Mouse (Mus musculus) ovary, postnatal 14 days (tissue): ENCODE results near the gene Dot1l.
"Not testable (repeated sequence)": the region's sequence is repeated elsewhere in the genome, so short reads cannot be mapped to it uniquely, and the experiment has no call there.

Experiments
- DNase-seq: peaks from one replicate; pipeline ENCODE4 v3.0.0; 2022; ENCODE audit warnings: low spot score

Gene Dot1l

DNA sequence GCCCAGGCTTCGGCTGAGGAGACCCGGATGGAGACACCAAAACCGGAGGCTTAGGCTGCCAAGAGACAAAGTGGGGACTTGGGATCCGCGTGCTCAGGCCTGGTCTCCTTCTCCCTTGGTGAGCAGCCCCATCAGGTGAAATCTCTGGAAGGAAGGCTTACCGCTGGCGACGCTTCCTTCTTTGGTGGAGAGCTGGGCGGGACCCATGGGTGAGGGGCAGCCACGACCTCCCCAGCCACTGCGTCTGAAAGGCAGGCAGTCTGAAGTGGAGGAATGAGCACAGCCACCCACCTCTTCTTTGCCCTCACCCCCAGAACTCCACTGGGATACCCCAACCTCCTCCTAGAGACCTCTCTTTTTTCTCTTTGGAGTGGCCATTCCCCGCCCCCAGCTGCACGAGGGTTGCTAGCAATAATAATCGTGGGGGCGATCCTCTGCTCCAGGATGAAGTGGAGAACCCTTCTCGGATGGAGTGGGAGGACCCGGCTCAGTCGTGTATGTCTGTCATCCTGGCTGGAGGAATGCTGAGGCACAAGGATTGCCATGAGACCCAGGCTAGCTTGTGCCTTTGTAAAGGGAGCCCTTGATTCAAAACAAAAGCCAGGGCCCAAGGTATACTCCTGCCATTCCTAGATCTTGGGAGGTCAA, 54.1 kb downstream of the Dot1l start:
- DNase-seq: no peak

DNA sequence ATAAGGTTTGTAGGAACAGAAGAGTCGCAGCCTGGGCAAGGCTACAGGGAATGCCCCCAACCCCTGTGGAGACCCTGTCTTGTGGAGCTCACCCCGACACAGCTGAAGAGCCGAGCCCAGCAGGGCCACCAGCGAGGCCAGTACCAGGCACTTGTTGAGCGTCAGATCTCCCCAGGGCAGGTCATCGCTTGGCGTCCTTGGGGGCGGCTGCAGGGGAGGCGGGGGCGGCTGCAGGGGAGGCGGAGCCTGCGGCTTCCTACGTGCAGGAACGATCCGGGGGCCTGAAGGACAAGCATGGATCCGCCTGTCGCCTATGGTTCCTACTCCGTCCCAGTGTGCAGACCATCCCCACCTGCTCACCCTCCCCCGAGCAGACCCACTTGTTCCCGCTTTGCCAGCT, 55.1 kb downstream of the Dot1l start:
- DNase-seq: no peak

DNA sequence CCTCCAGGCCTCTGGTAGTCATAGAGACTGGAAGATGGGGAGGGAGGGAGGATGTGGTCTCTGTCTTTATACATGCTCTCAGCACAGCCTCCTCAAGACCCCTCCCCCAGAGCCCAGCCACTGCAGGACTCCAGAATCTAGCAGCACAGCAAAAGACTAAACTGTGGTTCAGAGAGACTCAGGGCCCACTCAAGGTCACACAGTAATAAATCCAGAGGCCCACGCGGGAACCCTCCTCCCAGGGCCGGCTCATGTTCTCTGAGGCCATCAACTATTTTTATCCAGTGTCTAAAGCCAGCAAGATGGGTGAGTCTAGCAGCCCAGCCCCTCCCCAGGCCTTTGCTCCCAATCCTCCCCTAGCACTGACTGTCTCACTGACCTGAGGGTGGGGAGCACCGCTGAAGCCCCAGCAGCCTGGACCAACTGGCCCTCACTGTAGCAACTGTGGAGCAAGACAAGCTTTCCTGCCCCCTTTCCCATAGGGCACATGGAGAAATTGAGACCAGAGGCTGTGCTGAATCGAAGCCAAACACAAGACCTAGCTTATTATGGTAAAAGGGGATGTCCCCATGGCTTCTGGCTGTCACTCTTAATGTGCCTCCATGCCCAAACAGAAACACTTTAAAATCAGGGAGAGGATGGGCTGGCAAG, 57.5 kb downstream of the Dot1l start:
- DNase-seq: no peak

DNA sequence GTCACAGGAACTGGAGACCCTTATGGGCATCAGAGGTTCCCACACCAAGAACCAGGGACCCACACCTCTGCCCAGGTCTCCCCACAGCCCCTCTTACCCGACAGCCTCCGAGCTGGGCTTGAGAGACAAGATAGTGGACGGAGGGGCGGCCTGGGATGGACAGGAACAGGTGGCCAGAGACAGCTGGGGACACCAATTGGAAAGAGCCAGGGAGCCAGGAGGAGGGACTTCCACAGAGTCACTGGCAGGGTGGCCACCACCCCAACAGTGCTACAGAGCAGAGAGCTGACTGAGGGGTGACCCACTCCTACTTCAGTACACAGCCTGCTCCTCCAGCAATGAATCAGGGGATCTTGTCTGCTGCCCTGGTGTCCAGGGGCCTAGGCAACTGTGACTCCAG, 58.4 kb downstream of the Dot1l start, which contains the start of gene Jsrp1:
Gene Jsrp1 (minus strand): TSS at position 133 of the 400 bp plus-strand sequence.
- no peak for DNase-seq

DNA sequence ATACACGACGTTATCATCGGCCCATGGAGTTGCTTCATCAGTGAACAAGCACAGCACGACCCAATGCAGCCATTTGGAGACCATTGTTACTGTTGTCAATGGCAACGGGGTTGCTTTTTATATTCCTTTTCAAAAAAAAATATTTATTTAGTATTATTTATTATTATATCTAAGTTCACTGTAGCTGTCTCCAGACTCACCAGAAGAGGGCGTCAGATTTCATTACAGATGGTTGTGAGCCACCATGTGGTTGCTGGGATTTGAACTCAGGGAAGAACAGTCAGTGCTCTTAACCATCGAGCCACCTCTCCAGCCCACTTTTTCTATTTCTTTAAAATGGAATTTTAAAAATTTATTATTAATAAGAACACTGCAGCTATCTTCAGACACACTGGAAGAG, 59.8 kb downstream of the Dot1l start:
- no peak for DNase-seq

DNA sequence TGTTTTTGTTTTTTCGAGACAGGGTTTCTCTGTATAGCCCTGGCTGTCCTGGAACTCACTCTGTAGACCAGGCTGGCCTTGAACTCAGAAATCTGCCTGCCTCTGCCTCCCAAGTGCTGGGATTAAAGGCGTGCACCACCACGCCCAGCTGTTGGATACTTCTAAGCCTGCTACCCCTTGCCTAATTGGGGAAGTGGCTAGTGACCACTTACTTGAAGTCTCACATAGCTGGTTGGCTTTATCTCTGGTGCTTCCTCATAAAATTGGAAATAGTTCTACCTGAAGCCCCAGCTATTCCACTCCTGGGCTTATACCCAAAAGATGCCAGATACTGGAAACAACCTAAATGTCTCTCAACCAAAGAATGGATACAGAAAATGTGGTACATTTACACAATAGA, 61.3 kb downstream of the Dot1l start:
- DNase-seq: not testable (repeated sequence)

DNA sequence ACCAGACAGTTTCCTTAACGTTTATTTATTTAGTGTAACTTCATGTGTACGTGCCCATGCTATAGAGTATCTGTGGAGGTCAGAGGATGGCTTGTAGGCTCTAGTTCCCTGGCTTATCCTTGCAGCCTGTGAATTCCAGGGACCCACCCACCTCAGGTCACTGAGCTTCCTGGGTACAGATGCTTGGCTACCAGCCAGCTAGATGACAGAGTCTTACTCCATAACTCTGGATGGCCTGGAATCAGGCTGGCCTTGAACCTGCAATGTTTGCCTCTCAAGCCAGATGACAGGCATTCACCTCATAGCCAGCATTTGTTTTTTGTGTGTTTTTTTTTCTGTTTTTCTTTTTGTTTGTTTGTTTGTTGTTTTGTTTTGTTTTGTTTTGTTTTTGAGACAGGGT, 62.2 kb downstream of the Dot1l start:
- no peak for DNase-seq

DNA sequence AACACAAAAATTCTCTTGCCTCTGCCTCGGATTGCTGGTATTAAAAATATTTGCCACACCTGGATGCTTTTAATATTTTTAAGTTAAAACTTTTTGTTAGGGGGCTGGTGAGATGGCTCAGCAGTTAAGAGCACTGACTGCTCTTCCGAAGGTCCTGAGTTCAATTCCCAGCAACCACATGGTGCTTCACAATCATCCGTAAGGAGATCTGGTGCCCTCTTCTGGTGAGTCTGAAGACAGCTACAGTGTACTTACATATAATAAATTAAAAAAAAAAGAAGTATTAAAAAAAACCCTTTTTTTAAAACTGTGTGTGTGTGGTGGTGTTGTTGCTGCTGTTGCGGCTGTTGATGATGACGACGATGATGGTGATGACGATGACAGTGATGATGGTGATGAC, 62.9 kb downstream of the Dot1l start:
- not testable (repeated sequence) for DNase-seq

DNA sequence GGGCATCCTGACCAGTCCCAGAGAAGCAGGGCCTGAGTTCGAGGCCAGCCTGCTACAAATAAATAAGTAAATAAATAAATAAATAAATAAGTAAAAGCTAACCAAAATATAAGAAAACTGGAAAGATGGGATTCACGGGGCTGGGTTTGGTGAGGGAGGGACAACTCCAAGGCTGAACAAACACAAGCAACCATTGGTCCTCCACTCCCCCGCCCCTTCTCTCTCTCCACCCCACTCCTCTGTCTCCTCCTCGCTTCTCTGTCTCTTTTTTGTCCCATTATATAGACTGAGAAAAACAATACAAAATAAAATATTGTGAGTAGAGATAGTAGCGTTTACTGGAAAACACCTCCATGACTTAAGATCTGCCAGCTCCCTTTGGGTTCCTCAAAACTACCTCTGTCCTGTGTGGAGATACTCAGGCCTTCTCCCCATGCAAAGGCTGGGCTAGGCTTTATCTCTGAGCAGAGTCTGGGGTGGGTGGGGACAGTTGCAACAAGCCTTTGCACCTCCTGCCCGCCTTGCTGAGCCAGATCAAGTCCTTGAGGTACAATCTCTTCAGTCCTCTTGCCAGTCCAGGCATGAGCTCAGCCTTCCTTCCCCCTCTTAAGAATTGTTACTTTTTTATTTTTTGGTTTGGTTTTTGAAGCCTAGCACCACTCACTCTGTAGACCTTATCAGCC, 63.7 kb downstream of the Dot1l start:
- DNase-seq: no peak

DNA sequence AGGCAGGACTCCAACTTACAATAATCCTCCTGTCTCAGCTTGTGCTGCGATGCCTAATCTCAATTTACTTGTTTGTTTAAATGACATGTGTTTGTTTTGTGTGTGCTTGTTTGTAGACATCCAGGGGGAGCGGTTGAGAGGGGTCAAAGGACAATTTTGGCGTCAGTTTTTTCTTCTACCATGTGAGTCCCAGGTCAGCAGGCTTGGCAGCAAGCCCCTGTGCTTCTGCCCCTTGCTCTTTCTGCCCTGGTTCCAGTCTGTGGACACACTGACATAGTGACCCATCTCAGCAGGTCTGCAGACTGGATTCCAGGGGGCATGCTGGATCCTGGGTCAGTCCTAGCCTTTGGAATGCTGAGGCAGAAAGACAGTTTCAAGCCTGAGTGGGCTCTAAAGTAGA, 64.4 kb downstream of the Dot1l start:
- no peak for DNase-seq

DNA sequence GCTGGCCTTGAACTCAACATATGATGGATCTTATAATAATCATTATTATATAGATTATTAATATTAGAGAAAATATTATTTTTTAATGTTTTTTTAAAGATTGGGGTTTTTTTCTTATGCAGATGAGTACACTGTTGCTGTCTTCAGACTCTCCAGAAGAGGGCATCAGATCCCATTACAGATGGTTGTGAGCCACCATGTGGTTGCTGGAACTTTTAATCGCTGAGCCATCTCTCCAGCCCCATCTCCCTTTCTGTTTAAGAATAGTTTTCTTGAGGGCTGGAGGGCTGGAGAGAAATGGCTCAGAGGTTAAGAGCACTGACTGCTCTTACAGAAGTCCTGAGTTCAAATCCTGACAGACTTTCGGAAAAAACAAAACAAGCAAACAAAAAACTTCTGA, 67.0 kb downstream of the Dot1l start:
- DNase-seq: no peak

DNA sequence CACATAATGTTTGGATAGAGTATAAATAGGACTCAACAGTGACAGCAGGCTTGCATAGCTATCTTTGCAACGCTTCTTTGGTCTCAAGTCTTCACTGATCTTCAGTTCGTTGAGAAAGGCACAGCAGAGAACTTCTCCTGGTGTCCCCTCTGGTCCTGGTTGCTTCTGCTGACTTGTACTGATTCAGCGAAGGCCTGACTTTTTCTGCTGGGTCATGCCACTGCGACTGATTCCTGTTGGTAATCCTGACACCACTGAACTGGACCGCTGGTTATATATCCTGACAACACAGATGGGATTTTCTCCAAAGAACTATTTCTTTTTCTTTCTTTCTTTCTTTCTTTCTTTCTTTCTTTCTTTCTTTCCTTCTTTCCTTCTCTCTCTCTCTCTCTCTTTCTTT, 67.5 kb downstream of the Dot1l start:
- DNase-seq: no peak

DNA sequence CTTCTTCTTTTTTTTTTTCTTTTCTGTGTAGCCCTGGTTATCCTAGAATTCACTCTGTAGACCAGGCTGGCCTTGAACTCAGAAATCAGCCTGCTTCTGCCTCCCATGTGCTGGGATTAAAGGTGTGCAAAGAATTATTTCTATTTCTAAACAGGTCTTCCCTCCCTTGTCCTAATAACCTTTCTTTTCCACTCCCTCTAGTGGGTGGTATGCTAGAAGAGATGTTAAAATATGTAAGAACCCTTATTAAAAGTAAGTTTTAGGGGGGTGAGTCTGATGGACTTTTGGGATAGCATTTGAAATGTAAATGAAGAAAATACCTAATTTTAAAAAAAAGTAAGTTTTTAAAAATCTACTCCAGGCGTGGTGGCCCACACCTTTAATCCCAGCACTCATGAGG, 68.3 kb downstream of the Dot1l start:
- DNase-seq: no peak

DNA sequence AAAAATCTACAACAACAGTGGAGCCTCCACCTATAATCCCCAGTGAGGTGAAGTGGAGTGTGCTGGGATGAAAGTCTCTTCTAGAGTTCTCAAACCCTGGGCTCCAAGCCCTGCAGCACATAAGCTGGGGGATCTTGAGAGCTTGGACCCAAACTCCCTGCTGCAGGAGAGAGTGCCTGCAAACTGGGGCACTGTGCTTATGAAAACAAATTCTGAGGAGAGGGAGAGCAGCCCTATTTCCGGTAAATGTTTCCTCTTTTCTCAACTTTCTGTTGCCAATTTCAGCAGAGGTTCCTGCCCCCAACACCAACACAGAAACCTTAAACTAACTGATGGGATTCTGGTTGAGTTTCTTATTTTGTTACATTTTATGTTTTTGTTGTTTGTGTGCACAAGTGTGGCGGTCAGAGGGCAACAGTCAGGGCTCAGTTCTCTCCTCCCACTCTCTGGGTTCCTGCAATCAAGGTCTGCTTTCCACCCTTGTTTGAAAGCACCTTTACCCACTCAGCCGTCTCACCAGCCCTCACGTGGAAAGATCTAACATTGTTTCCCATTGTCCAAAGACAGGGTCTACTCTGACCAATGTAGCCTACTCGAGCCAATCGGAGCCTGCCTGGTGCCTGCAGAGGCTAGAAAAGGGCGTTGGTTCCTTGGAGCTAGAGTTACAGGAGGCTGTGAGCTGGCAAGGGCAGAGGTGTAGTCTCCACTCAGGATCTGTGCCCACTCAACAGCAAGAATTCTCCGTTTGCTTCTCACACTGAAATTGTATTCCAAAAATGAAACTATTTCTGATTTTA, 69.0 kb downstream of the Dot1l start:
- DNase-seq: no peak

DNA sequence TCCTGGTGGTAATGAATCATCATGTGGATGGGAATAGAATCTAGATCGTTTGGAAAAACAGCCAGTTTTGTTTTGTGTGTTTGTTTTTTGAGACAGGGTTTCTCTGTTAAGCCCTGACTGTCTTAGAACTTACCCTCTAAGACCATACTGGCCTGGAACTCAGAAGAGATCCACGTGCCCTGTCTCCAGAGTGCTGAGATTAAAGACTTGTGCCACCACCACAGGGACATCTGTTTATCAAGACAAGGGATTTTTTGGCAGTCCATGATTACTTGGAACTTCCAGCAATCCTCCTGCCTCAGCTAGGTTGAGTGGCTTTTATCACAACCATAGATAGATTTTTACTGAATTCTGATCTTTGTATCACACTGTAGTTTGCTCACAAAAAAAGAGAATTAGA, 69.8 kb downstream of the Dot1l start:
- DNase-seq: no peak

DNA sequence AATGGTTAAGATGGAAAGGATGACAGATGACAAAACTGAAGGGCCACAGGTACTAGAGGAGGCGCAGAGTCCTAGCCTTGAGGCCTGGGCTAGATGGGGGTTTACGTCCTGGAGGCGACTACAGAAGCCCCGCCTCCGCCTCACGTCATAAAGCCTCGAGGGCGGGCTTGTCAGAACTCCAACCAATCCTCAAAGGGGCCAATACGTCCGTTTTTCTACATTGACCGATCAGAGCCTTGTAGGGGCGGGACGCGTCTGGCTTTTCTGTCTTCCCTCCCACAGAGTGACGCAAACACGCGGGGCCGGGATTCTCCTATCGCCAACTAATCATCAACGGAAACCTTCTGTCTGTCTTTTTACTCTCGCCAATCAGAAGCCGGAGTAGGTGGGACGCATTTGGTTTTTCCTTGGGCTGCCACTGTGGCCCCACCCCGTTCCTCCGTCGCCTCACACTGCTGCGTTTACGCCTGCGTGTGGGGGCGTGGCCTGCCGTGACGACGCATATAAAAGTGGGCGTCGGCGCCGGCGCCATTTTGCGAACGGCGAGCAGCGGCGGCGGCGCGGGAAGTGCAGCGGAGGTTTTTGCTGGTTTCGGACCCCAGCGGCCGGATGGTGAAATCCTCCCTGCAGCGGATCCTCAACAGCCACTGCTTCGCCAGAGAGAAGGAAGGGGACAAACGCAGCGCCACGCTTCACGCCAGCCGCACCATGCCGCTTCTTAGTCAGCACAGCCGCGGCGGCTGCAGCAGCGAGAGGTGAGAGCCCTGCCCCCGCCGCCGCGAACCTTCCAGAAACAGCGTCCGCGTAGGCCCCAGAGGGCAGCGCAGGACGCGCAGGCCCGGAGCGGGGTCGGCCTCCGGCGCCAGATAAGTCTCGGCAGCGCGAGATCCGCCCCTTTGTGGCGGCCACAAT, 71.4 kb downstream of the Dot1l start, which contains the start of gene Oaz1:
Gene Oaz1 (plus strand): TSS at position 506 of the 912 bp plus-strand sequence.
- peak; percentile 95 for DNase-seq

DNA sequence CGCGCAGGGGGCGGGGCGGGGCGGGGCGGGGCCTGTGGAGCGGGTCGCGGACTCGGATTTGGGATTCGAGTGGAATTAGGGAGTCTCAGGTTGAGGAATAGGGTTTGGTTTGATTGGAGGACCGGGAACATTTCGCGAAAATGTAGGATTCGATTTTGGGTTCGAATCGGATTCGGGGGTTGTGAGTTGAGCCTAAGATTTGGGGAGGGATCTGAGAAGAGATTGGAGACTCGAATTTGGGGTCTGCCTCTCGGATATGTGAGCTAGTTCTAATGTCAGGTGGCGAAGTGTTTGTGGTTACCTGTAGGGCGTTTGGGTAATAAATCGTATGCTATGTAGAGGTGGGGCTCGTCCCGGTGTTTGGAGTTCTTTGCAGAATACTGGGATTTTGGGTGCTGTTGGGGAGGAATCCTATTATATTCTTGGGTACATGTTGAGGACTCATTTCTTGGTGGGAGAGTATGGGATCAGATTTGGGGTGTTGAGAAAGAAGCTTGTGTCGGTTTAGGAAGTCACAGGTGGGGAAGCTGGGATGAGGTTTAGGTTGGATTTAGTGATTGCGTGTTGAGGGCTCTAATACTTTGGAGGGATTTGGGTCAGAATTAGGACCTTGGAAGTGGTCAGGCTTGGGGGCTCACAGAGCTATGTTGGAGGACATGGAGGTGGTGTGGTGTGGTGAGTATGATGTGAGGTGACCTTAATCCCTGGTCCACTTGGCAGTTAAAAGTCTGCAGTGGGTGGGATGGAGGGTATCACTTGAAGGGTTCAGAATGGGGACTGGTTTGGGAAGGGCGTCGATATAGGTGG, 72.3 kb downstream of the Dot1l start:
- DNase-seq: no peak

DNA sequence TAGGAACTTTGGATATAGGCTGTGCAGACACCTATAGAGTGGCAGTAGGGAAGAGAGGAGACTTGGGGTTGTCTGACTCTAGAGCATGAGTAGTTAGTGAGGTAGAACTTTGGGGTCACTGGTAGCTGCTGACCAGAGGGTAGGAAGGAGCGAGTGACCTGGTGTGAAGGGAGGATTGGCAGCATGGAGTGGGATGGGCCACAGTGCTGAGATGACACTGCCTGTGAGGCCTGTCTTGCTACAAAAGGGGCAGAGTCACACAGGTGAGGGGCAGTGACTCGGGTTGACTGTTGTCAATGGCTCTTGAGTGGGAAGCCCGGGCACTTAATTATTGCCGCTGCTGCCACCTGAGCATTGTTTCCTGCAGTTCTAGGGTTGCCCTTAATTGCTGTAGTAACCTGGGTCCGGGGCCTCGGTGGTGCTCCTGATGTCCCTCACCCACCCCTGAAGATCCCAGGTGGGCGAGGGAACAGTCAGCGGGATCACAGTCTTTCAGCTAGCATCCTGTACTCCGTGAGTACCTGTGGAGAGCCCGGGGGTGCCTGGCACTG, 72.9 kb downstream of the Dot1l start:
- no peak for DNase-seq

DNA sequence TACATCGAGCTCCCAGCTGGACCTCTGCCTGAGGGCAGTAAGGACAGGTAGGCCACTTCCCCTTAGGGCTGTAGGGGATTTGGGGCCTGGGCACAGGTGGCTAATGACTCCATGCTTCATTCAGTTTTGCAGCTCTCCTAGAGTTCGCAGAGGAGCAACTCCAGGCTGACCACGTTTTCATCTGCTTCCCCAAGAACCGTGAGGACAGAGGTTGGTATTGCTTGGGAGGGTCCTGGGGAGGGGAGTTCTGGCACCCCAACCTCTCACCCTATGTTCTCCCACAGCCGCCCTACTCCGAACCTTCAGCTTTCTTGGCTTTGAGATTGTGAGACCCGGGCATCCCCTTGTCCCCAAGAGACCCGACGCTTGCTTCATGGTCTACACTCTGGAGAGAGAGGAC, 73.6 kb downstream of the Dot1l start:
- not testable (repeated sequence) for DNase-seq
